Mouse (Mus musculus) MEL (cell line): ENCODE measurements around the gene Glmp. TPM values are rescaled to one million over a fixed set of nuclear protein-coding genes. Genes with fewer than 3 reads are reported as not detected.
"Not testable (repeated sequence)": the region's sequence is repeated elsewhere in the genome, so short reads cannot be mapped to it uniquely, and the experiment has no call there.

Source experiments
- DNase-seq: peaks from one replicate; pipeline ENCODE4 v3.0.0; 2011; ENCODE audit warnings: low read depth, low spot score
- H3K27ac ChIP-seq: 2 replicates; pipeline ENCODE4 v1.5.1; 2012; ENCODE audit warnings: low read depth, mild to moderate bottlenecking, control low read depth, low read length, moderate library complexity; ENCODE audit not compliant: control insufficient read depth
- H3K27me3 ChIP-seq, 2 experiments: fragments of 150-350 bp in 1 of 2; sonication (generic) in 1 of 2; 2 replicates each; pipeline ENCODE4 v1.6.1; 2012; ENCODE audit warnings: low read length in 2 of 2, mild to moderate bottlenecking in 2 of 2, improper control_type of control experiment in 1 of 2, moderate library complexity in 1 of 2; ENCODE audit not compliant: insufficient read depth in 2 of 2, control insufficient read depth in 1 of 2
- H3K36me3 ChIP-seq, 2 experiments: 2 replicates each; pipeline ENCODE4 v1.6.1; 2012 to 2014; ENCODE audit warnings: low read length in 2 of 2, improper control_type of control experiment in 1 of 2, inconsistent platforms in 1 of 2, mild to moderate bottlenecking in 1 of 2; ENCODE audit not compliant: insufficient read depth in 2 of 2, control insufficient read depth in 1 of 2
- H3K4me1 ChIP-seq, 2 experiments: fragments of 150-350 bp in 1 of 2; sonication (generic) in 1 of 2; 2 replicates each; pipeline ENCODE4 v1.6.1; 2012; ENCODE audit warnings: low read length in 2 of 2, improper control_type of control experiment in 1 of 2, mild to moderate bottlenecking in 1 of 2; ENCODE audit not compliant: insufficient read depth in 2 of 2, control insufficient read depth in 1 of 2
- H3K4me3 ChIP-seq, 2 experiments: fragments of 150-350 bp in 1 of 2; sonication (generic) in 1 of 2; 2 replicates each; pipeline ENCODE4 v1.5.1; 2012; ENCODE audit warnings: low read depth in 2 of 2, low read length in 2 of 2, mild to moderate bottlenecking in 2 of 2, moderate library complexity in 2 of 2, control low read depth in 1 of 2, improper control_type of control experiment in 1 of 2; ENCODE audit not compliant: control insufficient read depth in 1 of 2, insufficient read depth in 1 of 2
- H3K79me2 ChIP-seq: 2 replicates; pipeline ENCODE4 v1.6.1; 2012; ENCODE audit warnings: mild to moderate bottlenecking, low read length, moderate library complexity; ENCODE audit not compliant: control insufficient read depth, poor library complexity, insufficient read depth
- H3K9ac ChIP-seq: 2 replicates; pipeline ENCODE4 v1.6.1; 2012; ENCODE audit warnings: low read depth, mild to moderate bottlenecking, control low read depth, low read length, moderate library complexity; ENCODE audit not compliant: control insufficient read depth, poor library complexity, severe bottlenecking
- H3K9me3 ChIP-seq: fragments of 150-350 bp; sonication (generic); replicated peaks from 2 replicates; pipeline ENCODE4 v1.6.1; 2012; ENCODE audit warnings: mild to moderate bottlenecking, low read length, improper control_type of control experiment, moderate library complexity; ENCODE audit not compliant: insufficient read depth
- BHLHE40 ChIP-seq: IDR thresholded peaks from 2 replicates; pipeline ENCODE4 v1.6.1; 2012; ENCODE audit warnings: low read depth, mild to moderate bottlenecking, inconsistent platforms, low read length, improper control_type of control experiment, borderline replicate concordance
- CHD2 ChIP-seq: IDR thresholded peaks from 2 replicates; pipeline ENCODE4 v1.6.1; 2011; ENCODE audit warnings: low read length, improper control_type of control experiment
- CTCF ChIP-seq, 3 experiments: IDR thresholded peaks in 2 of 3; conservative IDR thresholded peaks in 1 of 3; 2 replicates each; pipeline ENCODE4 v1.5.1; 2011 to 2012; ENCODE audit warnings: low read length in 3 of 3, low read depth in 2 of 3, mild to moderate bottlenecking in 2 of 3, improper control_type of control experiment in 1 of 3, inconsistent platforms in 1 of 3, mixed read lengths in 1 of 3, moderate library complexity in 1 of 3; ENCODE audit not compliant: control insufficient read depth in 1 of 3, insufficient read depth in 1 of 3, poor library complexity in 1 of 3, severe bottlenecking in 1 of 3
- ELF1 ChIP-seq: IDR thresholded peaks from 2 replicates; pipeline ENCODE4 v1.6.1; 2014; ENCODE audit warnings: low read depth, mild to moderate bottlenecking, inconsistent platforms, low read length, improper control_type of control experiment, moderate library complexity
- EP300 ChIP-seq, 2 experiments: IDR thresholded peaks; 2 replicates each; pipeline ENCODE4 v1.6.1; 2011; ENCODE audit warnings: improper control_type of control experiment in 2 of 2, low read length in 2 of 2, low read depth in 1 of 2, mild to moderate bottlenecking in 1 of 2
- ETS1 ChIP-seq: IDR thresholded peaks from 2 replicates; pipeline ENCODE4 v1.6.1; 2012; ENCODE audit warnings: low read depth, mild to moderate bottlenecking, inconsistent platforms, low read length, improper control_type of control experiment, moderate library complexity
- JUND ChIP-seq: IDR thresholded peaks from 2 replicates; pipeline ENCODE4 v1.6.1; 2011; ENCODE audit warnings: low read depth, mild to moderate bottlenecking, improper control_type of control experiment, low read length
- KAT2A ChIP-seq: conservative IDR thresholded peaks from 2 replicates; pipeline ENCODE4 v1.6.1; 2012; ENCODE audit warnings: low read depth, low read length, improper control_type of control experiment, inconsistent platforms
- MAFK ChIP-seq: IDR thresholded peaks from 2 replicates; pipeline ENCODE4 v1.6.1; 2011; ENCODE audit warnings: low read depth, mild to moderate bottlenecking, low read length, improper control_type of control experiment, borderline replicate concordance
- MAX ChIP-seq: IDR thresholded peaks from 2 replicates; pipeline ENCODE4 v1.6.1; 2011; ENCODE audit warnings: low read length, improper control_type of control experiment
- MAZ ChIP-seq: IDR thresholded peaks from 2 replicates; pipeline ENCODE4 v1.6.1; 2012; ENCODE audit warnings: low read depth, mild to moderate bottlenecking, inconsistent platforms, low read length, improper control_type of control experiment
- MEF2A ChIP-seq: IDR thresholded peaks from 2 replicates; pipeline ENCODE4 v1.6.1; 2014; ENCODE audit warnings: low read depth, mild to moderate bottlenecking, inconsistent platforms, low read length, improper control_type of control experiment; ENCODE audit not compliant: poor library complexity, insufficient replicate concordance, severe bottlenecking; ENCODE audit errors: extremely low read depth
- MXI1 ChIP-seq: IDR thresholded peaks from 2 replicates; pipeline ENCODE4 v1.6.1; 2011; ENCODE audit warnings: mild to moderate bottlenecking, low read depth, low read length, improper control_type of control experiment
- MYB ChIP-seq: IDR thresholded peaks from 2 replicates; pipeline ENCODE4 v1.6.1; 2011; ENCODE audit warnings: mild to moderate bottlenecking, low read depth, low read length, improper control_type of control experiment
- MYC ChIP-seq: IDR thresholded peaks from 2 replicates; pipeline ENCODE4 v1.6.1; 2011; ENCODE audit warnings: low read depth, mild to moderate bottlenecking, low read length, improper control_type of control experiment, moderate library complexity
- NELFE ChIP-seq: IDR thresholded peaks from 2 replicates; pipeline ENCODE4 v1.6.1; 2011; ENCODE audit warnings: low read depth, low read length, improper control_type of control experiment
- NRF1 ChIP-seq: IDR thresholded peaks from 2 replicates; pipeline ENCODE4 v1.6.1; 2014; ENCODE audit warnings: low read depth, mild to moderate bottlenecking, inconsistent platforms, low read length, improper control_type of control experiment, moderate library complexity; ENCODE audit not compliant: poor library complexity, insufficient read depth, severe bottlenecking
- POLR2AphosphoS5 ChIP-seq: IDR thresholded peaks from 2 replicates; pipeline ENCODE4 v1.6.1; 2012; ENCODE audit warnings: low read depth, borderline replicate concordance, mild to moderate bottlenecking, inconsistent platforms, low read length, moderate library complexity, mixed read lengths
- RCOR1 ChIP-seq: IDR thresholded peaks from 2 replicates; pipeline ENCODE4 v1.6.1; 2012; ENCODE audit warnings: low read depth, mild to moderate bottlenecking, inconsistent platforms, low read length, improper control_type of control experiment
- SIN3A ChIP-seq: IDR thresholded peaks from 2 replicates; pipeline ENCODE4 v1.6.1; 2012; ENCODE audit warnings: low read length, improper control_type of control experiment, inconsistent platforms
- SMC3 ChIP-seq: IDR thresholded peaks from 2 replicates; pipeline ENCODE4 v1.6.1; 2011; ENCODE audit warnings: low read depth, low read length, improper control_type of control experiment
- TAL1 ChIP-seq: IDR thresholded peaks from 2 replicates; pipeline ENCODE4 v1.6.1; 2012; ENCODE audit warnings: mild to moderate bottlenecking, inconsistent platforms, low read length, moderate library complexity, mixed read lengths
- TBP ChIP-seq: IDR thresholded peaks from 2 replicates; pipeline ENCODE4 v1.8.0; 2011; ENCODE audit warnings: low read depth, low read length, improper control_type of control experiment
- TCF12 ChIP-seq: IDR thresholded peaks from 2 replicates; pipeline ENCODE4 v1.6.1; 2014; ENCODE audit warnings: low read depth, mild to moderate bottlenecking, inconsistent platforms, low read length, improper control_type of control experiment, moderate library complexity
- UBTF ChIP-seq: IDR thresholded peaks from 2 replicates; pipeline ENCODE4 v1.6.1; 2012; ENCODE audit warnings: low read depth, mild to moderate bottlenecking, inconsistent platforms, low read length, improper control_type of control experiment, moderate library complexity, borderline replicate concordance; ENCODE audit not compliant: insufficient read depth
- USF1 ChIP-seq: IDR thresholded peaks from 2 replicates; pipeline ENCODE4 v1.6.1; 2014; ENCODE audit warnings: low read depth, mild to moderate bottlenecking, inconsistent platforms, low read length, improper control_type of control experiment, moderate library complexity
- ZC3H11A ChIP-seq: IDR thresholded peaks from 2 replicates; pipeline ENCODE4 v1.6.1; 2012; ENCODE audit warnings: low read depth, mild to moderate bottlenecking, inconsistent platforms, low read length, improper control_type of control experiment
- ZKSCAN1 ChIP-seq: IDR thresholded peaks from 2 replicates; pipeline ENCODE4 v1.6.1; 2012; ENCODE audit warnings: low read depth, mild to moderate bottlenecking, inconsistent platforms, low read length, improper control_type of control experiment, moderate library complexity
- ZMIZ1 ChIP-seq: IDR thresholded peaks from 2 replicates; pipeline ENCODE4 v1.6.1; 2012; ENCODE audit warnings: low read depth, mild to moderate bottlenecking, inconsistent platforms, low read length, improper control_type of control experiment, moderate library complexity
- ZNF384 ChIP-seq: IDR thresholded peaks from 2 replicates; pipeline ENCODE4 v1.6.1; 2012; ENCODE audit warnings: low read depth, mild to moderate bottlenecking, inconsistent platforms, low read length, improper control_type of control experiment
- polyA plus RNA-seq, 2 experiments: library from polyadenylated mRNA; stranded (reverse) in 1 of 2; unstranded in 1 of 2; fragments of >175 nt in 1 of 2; fragments of >200 nt in 1 of 2; gene quantifications; 2 replicates each; pipeline versions ENCODE4 v1.2.1 to v1.2.4; 2012; ENCODE audit warnings: low replicate concordance in 2 of 2, low read depth in 1 of 2; ENCODE audit not compliant: insufficient read length in 2 of 2, insufficient read depth in 1 of 2, missing spikeins in 1 of 2
- total RNA-seq: library from RNA; depleted of rRNA; stranded (reverse); fragments of 300-350 nt; gene quantifications from 2 replicates; pipeline ENCODE4 v1.2.3, GENCODE M21; 2012

Glmp gene
- total and polyA plus RNA-seq, 3 experiments = 47.6 to 181 TPM; not detected in 1

- Histone ChIP-seq H3K4me1 (peaks cover 7 to 11% of the 10 kb centered on the region in 2 experiments), H3K27ac (peak overlapping the region; percentile 95), H3K9ac (peak overlapping the region; percentile 84), H3K36me3 (peaks cover 8 to 27% of the 10 kb centered on the region in 2 experiments), H3K79me2 (peaks cover 36% of the 10 kb centered on the region), H3K4me3 (peak overlapping the region; percentile 70 to 75)
- H3K9me3 ChIP-seq, DNase-seq, H3K27me3 ChIP-seq: not testable (repeated sequence)
- TF ChIP-seq USF1 = peak; percentile 78
These were observed 29.6 kb upstream of the Glmp start for GRCm38 (mm10) chr3:88295272-88295671.

- peak; percentile 89 for DNase-seq
- Histone ChIP-seq H3K27ac (peak overlapping the region; percentile 95), H3K27me3 (no peaks in the 10 kb centered on the region)
- TF ChIP-seq MYC (peak; percentile 100), SIN3A (peak; percentile 99), MXI1 (peak; percentile 100), ELF1 (no peak; the same call in none of the 2 replicates), MAZ (no peak; the same call in 1 of the 2 replicates), MYB (no peak), ZC3H11A (no peak), MAFK (0 out of 2 replicates have a peak, but pooled peaks have one; percentile 34), UBTF (no peak), TBP (peak; percentile 74; the same call in 1 of the 2 replicates), BHLHE40 (peak; percentile 61), NRF1 (no peak), NELFE (no peak), ETS1 (peak; percentile 60; the same call in 1 of the 2 replicates), CTCF (IDR thresholded peaks at IDR 0.05 in 2 of 3, conservative IDR thresholded peaks at IDR 0.05 in 1 of 3; ENCODE audit: control insufficient read depth in 1 of 3, insufficient read depth in 1 of 3, low read depth in 2 of 3, low read length in 3 of 3, poor library complexity in 1 of 3, severe bottlenecking in 1 of 3) (no peak), ZKSCAN1 (no peak; the same call in 1 of the 2 replicates), USF1 (peak; percentile 83), EP300 (IDR thresholded peaks at IDR 0.05; ENCODE audit: low read depth in 1 of 2, low read length in 2 of 2) (peak in 1 of 2 experiments; percentile 38; a peak in 1 of 4 replicates), JUND (0 out of 2 replicates have a peak, but pooled peaks have one; percentile 21), ZMIZ1 (peak; percentile 86), MAX (peak; percentile 99), MEF2A (0 out of 2 replicates have a peak, but pooled peaks have one; percentile 23), KAT2A (no peak; the same call in 1 of the 2 replicates), TAL1 (no peak), SMC3 (no peak), POLR2AphosphoS5 (0 out of 2 replicates have a peak, but pooled peaks have one; percentile 45), TCF12 (no peak), CHD2 (peak; percentile 14; the same call in 1 of the 2 replicates), RCOR1 (no peak), ZNF384 (peak; percentile 58; the same call in 1 of the 2 replicates)
These were observed 28.7 kb upstream of the Glmp start for GRCm38 (mm10) chr3:88296110-88296560.

More at GRCm38 (mm10) chr3:88296110-88296560, 28.7 kb upstream of the Glmp start:
- Histone ChIP-seq H3K4me1 (peaks cover 7 to 11% of the 10 kb centered on the region in 2 experiments), H3K4me3 (peak overlapping the region; percentile 70 to 75), H3K9me3 (no peaks in the 10 kb centered on the region), H3K9ac (peak overlapping the region; percentile 84), H3K36me3 (peaks cover 17 to 34% of the 10 kb centered on the region in 2 experiments), H3K79me2 (peaks cover 42% of the 10 kb centered on the region)
